Mouse (Mus musculus) myocyte (in vitro differentiated cells): ENCODE measurements around the gene Ccm2.

Source experiments
- E2F4 ChIP-seq: IDR thresholded peaks from one replicate; pipeline ENCODE4 v1.6.1; 2011; ENCODE audit warnings: mild to moderate bottlenecking, control low read depth, moderate library complexity; ENCODE audit not compliant: insufficient read depth
- MAX ChIP-seq: IDR thresholded peaks from one replicate; pipeline ENCODE4 v1.6.1; 2011; ENCODE audit warnings: low read depth, mild to moderate bottlenecking, control low read depth
- MYOD1 ChIP-seq, 3 experiments: IDR thresholded peaks; one replicate each; pipeline ENCODE4 v1.6.1; 2011; ENCODE audit warnings: control low read depth in 2 of 3, low read depth in 2 of 3, mild to moderate bottlenecking in 2 of 3, moderate library complexity in 1 of 3; ENCODE audit not compliant: insufficient read length in 2 of 3, control insufficient read depth in 1 of 3
- MYOG ChIP-seq, 3 experiments: IDR thresholded peaks; one replicate each; pipeline ENCODE4 v1.6.1; 2011; ENCODE audit warnings: control low read depth in 2 of 3, low read depth in 2 of 3, mild to moderate bottlenecking in 2 of 3; ENCODE audit not compliant: insufficient read length in 2 of 3, control insufficient read depth in 1 of 3, insufficient read depth in 1 of 3
- POLR2A ChIP-seq: IDR thresholded peaks from one replicate; pipeline ENCODE4 v1.6.1; 2011; ENCODE audit warnings: low read depth, mild to moderate bottlenecking, control low read depth, moderate library complexity; ENCODE audit not compliant: insufficient read length
- POLR2AphosphoS2 ChIP-seq: IDR thresholded peaks from one replicate; pipeline ENCODE4 v1.6.1; 2011; ENCODE audit warnings: low read depth, control low read depth; ENCODE audit not compliant: insufficient read length
- SRF ChIP-seq: IDR thresholded peaks from one replicate; pipeline ENCODE4 v1.6.1; 2011; ENCODE audit warnings: low read depth; ENCODE audit not compliant: control insufficient read depth, insufficient read length
- TCF12 ChIP-seq: IDR thresholded peaks from one replicate; pipeline ENCODE4 v1.6.1; 2011; ENCODE audit warnings: mild to moderate bottlenecking, control low read depth; ENCODE audit not compliant: poor library complexity, insufficient read depth, severe bottlenecking
- TCF3 ChIP-seq: IDR thresholded peaks from one replicate; pipeline ENCODE4 v1.6.1; 2011; ENCODE audit warnings: low read depth, control low read depth; ENCODE audit not compliant: insufficient read length
- USF1 ChIP-seq: IDR thresholded peaks from one replicate; pipeline ENCODE4 v1.6.1; 2011; ENCODE audit warnings: low read depth, mild to moderate bottlenecking, control low read depth, moderate library complexity

GRCm38 (mm10) chr11:6559996-6560395 is 13.3 kb downstream of the Ccm2 start:
- TF ChIP-seq MAX = no peak
- no peak for TF ChIP-seq POLR2A
- no peak for TF ChIP-seq USF1
- no peak for TF ChIP-seq SRF
- no peak for TF ChIP-seq POLR2AphosphoS2
- TF ChIP-seq TCF12 = no peak
- TF ChIP-seq E2F4 = no peak
- no peak for TF ChIP-seq MYOD1 (IDR thresholded peaks at IDR 0.05; ENCODE audit: control insufficient read depth in 1 of 3, insufficient read length in 2 of 3, low read depth in 2 of 3)
- TF ChIP-seq MYOG (IDR thresholded peaks at IDR 0.05; ENCODE audit: control insufficient read depth in 1 of 3, insufficient read depth in 1 of 3, insufficient read length in 2 of 3, low read depth in 2 of 3) = no peak
- no peak for TF ChIP-seq TCF3
